11 mouse cellular contexts compared by ENCODE assay signal in genomic region chr9:49923981-49924501, GRCm38 (mm10).
DNase-seq lines count a peak whose midpoint lies in the region; ATAC-seq and TF ChIP-seq lines count a peak whose summit lies in the region.
"Had no signal": no experiment of that assay in that cellular context is flagged by ENCODE, and none has a peak within 500 bp of the region (broad histone marks: within the 10 kb centered on the region; RNA-seq: fewer than 3 reads in every experiment).

No protein-coding gene starts in this region.

- H3K27me3 ChIP-seq in intestine, embryonic 14.5 days (replicated peaks; ENCODE audit: control insufficient read depth, insufficient read depth, low read length), result no peaks in the 10 kb centered on the region
- no peaks in the 10 kb centered on the region for H3K27me3 ChIP-seq in intestine, postnatal 0 days (replicated peaks; ENCODE audit: control insufficient read depth, insufficient read depth, low read length)
- no peaks in the 10 kb centered on the region for H3K27me3 ChIP-seq in intestine, embryonic 16.5 days (replicated peaks; ENCODE audit: control insufficient read depth, insufficient read depth, low read length)
- no peaks in the 10 kb centered on the region for H3K27me3 ChIP-seq in myocyte (ENCODE audit: control insufficient read depth, insufficient read depth, insufficient read length)
- no peaks in the 10 kb centered on the region for H3K27me3 ChIP-seq in midbrain, embryonic 10.5 days (ENCODE audit: low read depth, poor library complexity, severe bottlenecking)

- no peak for TF ChIP-seq POLR2A in embryonic fibroblast, embryonic 13.5 days (IDR thresholded peaks at IDR 0.05; ENCODE audit: low read depth, low read length)
- TF ChIP-seq POLR2A in myocyte (IDR thresholded peaks at IDR 0.05; ENCODE audit: insufficient read length, low read depth), result no peak

- WGBS in intestine, embryonic 14.5 days, result 19% methylated on average over 4 of the region's 4 CpGs
- 29% methylated on average over 4 of the region's 4 CpGs for WGBS in intestine, postnatal 0 days
- 22% methylated on average over 4 of the region's 4 CpGs for WGBS in intestine, embryonic 16.5 days
- WGBS in midbrain, embryonic 10.5 days, result 91% methylated on average over 4 of the region's 4 CpGs

- no peaks in the 10 kb centered on the region for H3K79me2 ChIP-seq in myocyte (ENCODE audit: control insufficient read depth, insufficient read depth)

- H3K9ac ChIP-seq in intestine, embryonic 14.5 days (ENCODE audit: low read length), result no peak overlapping the region
- H3K9ac ChIP-seq in intestine, postnatal 0 days (ENCODE audit: low read depth, low read length), result no peak overlapping the region
- H3K9ac ChIP-seq in intestine, embryonic 16.5 days (ENCODE audit: low read depth, low read length), result no peak overlapping the region

- peaks cover 20% of the 10 kb centered on the region for H3K4me1 ChIP-seq in intestine, embryonic 14.5 days (replicated peaks; ENCODE audit: control insufficient read depth, insufficient read depth, low read length)
- H3K4me1 ChIP-seq in intestine, postnatal 0 days (replicated peaks; ENCODE audit: control insufficient read depth, insufficient read depth, low read length), result no peaks in the 10 kb centered on the region
- peaks cover 36% of the 10 kb centered on the region for H3K4me1 ChIP-seq in embryonic fibroblast, embryonic 13.5 days (ENCODE audit: control insufficient read depth, insufficient read depth, low read length)
- peaks cover 10% of the 10 kb centered on the region; the same call in 1 of the 2 replicates for H3K4me1 ChIP-seq in intestine, embryonic 16.5 days (ENCODE audit: control insufficient read depth, insufficient read depth, low read length)
- H3K4me1 ChIP-seq in midbrain, embryonic 10.5 days, result peaks cover 12% of the 10 kb centered on the region

- no peak overlapping the region for H3K27ac ChIP-seq in intestine, embryonic 14.5 days (ENCODE audit: low read depth)
- no peak overlapping the region for H3K27ac ChIP-seq in intestine, postnatal 0 days (ENCODE audit: low read depth, low read length)
- H3K27ac ChIP-seq in embryonic fibroblast, embryonic 13.5 days (ENCODE audit: insufficient read depth, low read length), result peak overlapping the region; percentile 95
- H3K27ac ChIP-seq in intestine, embryonic 16.5 days (ENCODE audit: low read length), result no peak overlapping the region
- no peak overlapping the region for H3K27ac ChIP-seq in midbrain, embryonic 10.5 days (replicated peaks)

- peak; percentile 55 for DNase-seq in intestine, embryonic 14.5 days (ENCODE audit: low spot score)
- DNase-seq in spleen, postnatal 10 days (ENCODE audit: low spot score in 2 of 2), result no peak
- DNase-seq in midbrain, embryonic 10.5 days (ENCODE audit: low spot score), result no peak
- DNase-seq: cerebellum, postnatal 36 days; lung, postnatal 36 days; right cerebral cortex, postnatal 14 days had no signal

- peak; percentile 50; the same call in 1 of the 2 replicates for ATAC-seq in intestine, embryonic 14.5 days (replicated peaks; ENCODE audit: low FRiP score, low TSS enrichment, low read depth)
- ATAC-seq in intestine, postnatal 0 days, result no peak
- ATAC-seq in intestine, embryonic 16.5 days, result peak; percentile 77
- no peak for ATAC-seq in inflammation-experienced regulatory T-cells, adult 6 months

- H3ac ChIP-seq in myocyte (ENCODE audit: control insufficient read depth, insufficient read length), result no peak overlapping the region

- H3K4me3 ChIP-seq in intestine, embryonic 14.5 days (ENCODE audit: low read depth, low read length), result no peak overlapping the region
- no peak overlapping the region for H3K4me3 ChIP-seq in intestine, postnatal 0 days (ENCODE audit: low read depth, low read length)
- H3K4me3 ChIP-seq in embryonic fibroblast, embryonic 13.5 days (ENCODE audit: insufficient read depth, low read length), result no peak overlapping the region
- no peak overlapping the region for H3K4me3 ChIP-seq in intestine, embryonic 16.5 days (ENCODE audit: low read length)
- no peak overlapping the region for H3K4me3 ChIP-seq in myocyte
- no peak overlapping the region for H3K4me3 ChIP-seq in midbrain, embryonic 10.5 days

- H3K36me3 ChIP-seq in intestine, embryonic 14.5 days (ENCODE audit: control insufficient read depth, insufficient read depth, low read length), result no peaks in the 10 kb centered on the region
- no peaks in the 10 kb centered on the region for H3K36me3 ChIP-seq in intestine, postnatal 0 days (ENCODE audit: control insufficient read depth, insufficient read depth)
- no peaks in the 10 kb centered on the region for H3K36me3 ChIP-seq in intestine, embryonic 16.5 days (ENCODE audit: control insufficient read depth, insufficient read depth, low read length)
- H3K36me3 ChIP-seq in myocyte (ENCODE audit: control insufficient read depth, insufficient read depth), result no peaks in the 10 kb centered on the region
- H3K36me3 ChIP-seq in midbrain, embryonic 10.5 days, result no peaks in the 10 kb centered on the region

- TF ChIP-seq CTCF in intestine, postnatal 0 days (IDR thresholded peaks at IDR 0.05; ENCODE audit: low read depth), result no peak
- TF ChIP-seq CTCF in embryonic fibroblast, embryonic 13.5 days (IDR thresholded peaks at IDR 0.05; ENCODE audit: borderline replicate concordance, insufficient read depth, low read length), result no peak

- H3K4me2 ChIP-seq in intestine, embryonic 14.5 days (ENCODE audit: low read length), result no peak overlapping the region
- H3K4me2 ChIP-seq in intestine, postnatal 0 days (replicated peaks; ENCODE audit: low read depth), result no peak overlapping the region
- no peak overlapping the region for H3K4me2 ChIP-seq in intestine, embryonic 16.5 days (ENCODE audit: low read depth, low read length)
- H3K4me2 ChIP-seq in myocyte (ENCODE audit: low read depth), result peak overlapping the region; percentile 39

- H3K9me3 ChIP-seq in intestine, embryonic 14.5 days (ENCODE audit: control insufficient read depth, low read length), result no peaks in the 10 kb centered on the region
- H3K9me3 ChIP-seq in intestine, postnatal 0 days (ENCODE audit: control insufficient read depth), result no peaks in the 10 kb centered on the region
- no peaks in the 10 kb centered on the region for H3K9me3 ChIP-seq in intestine, embryonic 16.5 days (ENCODE audit: control insufficient read depth, low read length)
- H3K9me3 ChIP-seq in midbrain, embryonic 10.5 days (replicated peaks), result no peaks in the 10 kb centered on the region

TF ChIP-seq in myocyte, 11 proteins besides CTCF, POLR2A, EP300 and RAD21:
- TF ChIP-seq MAX (IDR thresholded peaks at IDR 0.05; ENCODE audit: low read depth), result peak; percentile 1
- no peak for TF ChIP-seq TCF12 (IDR thresholded peaks at IDR 0.05; ENCODE audit: insufficient read depth, poor library complexity, severe bottlenecking)
- TF ChIP-seq E2F4 (IDR thresholded peaks at IDR 0.05; ENCODE audit: insufficient read depth), result no peak
- TF ChIP-seq SRF (IDR thresholded peaks at IDR 0.05; ENCODE audit: control insufficient read depth, insufficient read length, low read depth), result no peak
- no peak for TF ChIP-seq MYOG (IDR thresholded peaks at IDR 0.05; ENCODE audit: control insufficient read depth in 1 of 3, insufficient read depth in 1 of 3, insufficient read length in 2 of 3, low read depth in 2 of 3)
- peak in 1 of 3 experiments; percentile 18 for TF ChIP-seq MYOD1 (IDR thresholded peaks at IDR 0.05; ENCODE audit: control insufficient read depth in 1 of 3, insufficient read length in 2 of 3, low read depth in 2 of 3)

Comparison
In these comparisons a context has a peak if more than half of its experiments do, and no peak if none do; other contexts are left out.
1. ATAC-seq: peak in intestine, embryonic 14.5 days (single experiment) and intestine, embryonic 16.5 days (single experiment); none in intestine, postnatal 0 days (single experiment) and inflammation-experienced regulatory T-cells, adult 6 months (single experiment).